Comparison of ENCODE assay signal across 1 mouse cellular context in the genomic region with DNA sequence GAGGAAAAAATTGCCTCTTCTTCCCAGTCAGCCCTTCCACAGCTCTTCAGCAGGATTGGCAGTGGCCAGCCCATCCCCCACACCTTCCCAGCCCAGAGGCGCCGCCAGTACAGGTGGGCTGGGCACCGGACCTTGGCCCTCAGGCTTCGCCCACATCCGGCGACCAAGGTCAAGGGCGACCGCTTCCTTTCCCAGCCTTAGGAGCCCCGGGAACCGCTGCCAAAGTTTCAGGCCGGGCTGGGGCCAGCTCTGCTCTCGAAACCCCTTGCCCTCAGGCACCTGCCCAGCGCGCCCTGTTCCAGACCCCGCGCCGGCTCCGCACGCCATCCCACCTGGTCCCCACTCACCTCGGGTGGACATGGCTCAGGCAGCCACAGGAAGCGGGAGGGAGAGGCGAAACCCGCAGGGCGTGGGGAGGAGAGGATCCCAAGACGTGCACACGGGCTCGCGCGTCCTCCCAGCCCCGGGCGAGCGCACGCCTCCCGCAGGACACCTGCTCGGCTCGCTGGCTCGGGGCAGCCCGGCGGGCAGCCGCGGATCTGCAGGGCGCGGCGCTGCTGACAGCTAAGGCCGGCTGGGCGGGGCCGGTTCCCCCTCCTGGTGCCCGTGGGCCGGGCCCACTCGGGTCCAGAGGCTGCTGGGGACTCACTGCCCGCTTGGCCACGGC.
TF ChIP-seq lines count a peak whose summit lies in the region.

A gene (minus strand): TSS at position 574 of the 667 bp plus-strand sequence.

TF ChIP-seq in CH12.LX, 34 proteins besides CTCF, POLR2A, EP300 and RAD21:
- no peak for TF ChIP-seq SIN3A (IDR thresholded peaks at IDR 0.05; ENCODE audit: low read length)
- 0 out of 2 replicates have a peak, but pooled peaks have one; percentile 62 for TF ChIP-seq UBTF (IDR thresholded peaks at IDR 0.05; ENCODE audit: low read depth, low read length)
